9 mouse cellular contexts compared by ENCODE assay signal in the genomic region with DNA sequence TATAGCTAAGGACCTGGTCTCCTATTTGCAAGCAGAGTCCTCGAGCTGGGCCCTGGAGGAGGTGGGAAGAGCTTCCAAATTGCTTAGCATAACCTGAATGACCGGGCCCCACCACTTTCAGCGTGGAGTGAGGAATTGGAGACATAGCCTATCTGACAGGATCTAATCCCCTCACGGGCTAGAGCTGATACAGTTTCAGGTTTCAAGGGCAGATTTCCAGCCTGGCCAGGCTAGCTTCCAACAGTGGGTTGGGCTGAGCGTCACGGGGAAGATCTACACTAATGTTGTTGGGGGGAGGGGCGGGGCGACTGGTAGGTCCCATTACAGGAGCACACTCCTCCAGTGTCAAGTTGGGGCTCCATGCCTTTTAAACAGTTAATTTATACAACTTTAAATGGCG. TPM values are rescaled to one million over a fixed set of nuclear protein-coding genes. Genes with fewer than 3 reads are reported as not detected.
DNase-seq lines count a peak whose midpoint lies in the region; ATAC-seq lines count a peak whose summit lies in the region.
"Had no signal": no experiment of that assay in that cellular context is flagged by ENCODE, and none has a peak within 500 bp of the region (broad histone marks: within the 10 kb centered on the region; RNA-seq: fewer than 3 reads in every experiment).

No protein-coding gene starts in this region.

- H3K27ac ChIP-seq in hindbrain, embryonic 10.5 days, result peak overlapping the region; percentile 31; the same call in 1 of the 2 replicates
- H3K27ac ChIP-seq in hindbrain, embryonic 11.5 days (ENCODE audit: low read depth, low read length), result no peak overlapping the region
- H3K27ac ChIP-seq in heart, embryonic 15.5 days, result peak overlapping the region; percentile 59
- peak overlapping the region; percentile 19; the same call in 1 of the 2 replicates for H3K27ac ChIP-seq in limb, embryonic 15.5 days
- peak overlapping the region; percentile 41; the same call in 1 of the 2 replicates for H3K27ac ChIP-seq in stomach, embryonic 15.5 days

- DNase-seq in hindbrain, embryonic 10.5 days (ENCODE audit: low spot score), result no peak
- no peak for DNase-seq in hindbrain, embryonic 11.5 days (ENCODE audit: low spot score)
- peak; percentile 71 for DNase-seq in cerebellum, adult 8-10 months
- DNase-seq in layer of hippocampus, postnatal 14 days (ENCODE audit: low spot score in 2 of 2), result no peak
- DNase-seq in T-cell, adult 2 months (ENCODE audit: low spot score), result no peak

- no peak for ATAC-seq in hindbrain, embryonic 11.5 days (ENCODE audit: low FRiP score)
- no peak for ATAC-seq in heart, embryonic 15.5 days (replicated peaks; ENCODE audit: insufficient number of reproducible peaks, insufficient read depth, low FRiP score, low read depth)
- no peak for ATAC-seq in limb, embryonic 15.5 days (ENCODE audit: insufficient number of reproducible peaks, low FRiP score, low TSS enrichment, low read depth)
- ATAC-seq in stomach, embryonic 15.5 days (ENCODE audit: insufficient read depth, low FRiP score, low read depth), result no peak

- H3K36me3 ChIP-seq in hindbrain, embryonic 10.5 days, result no peaks in the 10 kb centered on the region
- H3K36me3 ChIP-seq in hindbrain, embryonic 11.5 days (ENCODE audit: control insufficient read depth, insufficient read depth, low read length), result no peaks in the 10 kb centered on the region
- no peaks in the 10 kb centered on the region for H3K36me3 ChIP-seq in heart, embryonic 15.5 days
- H3K36me3 ChIP-seq in limb, embryonic 15.5 days, result no peaks in the 10 kb centered on the region
- no peaks in the 10 kb centered on the region for H3K36me3 ChIP-seq in stomach, embryonic 15.5 days

- H3K4me2 ChIP-seq in hindbrain, embryonic 11.5 days (replicated peaks; ENCODE audit: low read depth, low read length), result no peak overlapping the region
- peak overlapping the region; percentile 21 for H3K4me2 ChIP-seq in heart, embryonic 15.5 days
- peak overlapping the region; percentile 17 for H3K4me2 ChIP-seq in limb, embryonic 15.5 days
- peak overlapping the region; percentile 33; the same call in 1 of the 2 replicates for H3K4me2 ChIP-seq in stomach, embryonic 15.5 days

- H3K4me1 ChIP-seq in hindbrain, embryonic 10.5 days (replicated peaks), result peaks cover 90% of the 10 kb centered on the region
- H3K4me1 ChIP-seq in hindbrain, embryonic 11.5 days (replicated peaks; ENCODE audit: control insufficient read depth, insufficient read depth, low read length), result peaks cover 16% of the 10 kb centered on the region
- H3K4me1 ChIP-seq in heart, embryonic 15.5 days (replicated peaks), result peaks cover 66% of the 10 kb centered on the region
- H3K4me1 ChIP-seq in limb, embryonic 15.5 days, result peaks cover 89% of the 10 kb centered on the region
- H3K4me1 ChIP-seq in stomach, embryonic 15.5 days, result peaks cover 70% of the 10 kb centered on the region

- peaks cover 4% of the 10 kb centered on the region; the same call in 1 of the 2 replicates for H3K27me3 ChIP-seq in hindbrain, embryonic 10.5 days (ENCODE audit: insufficient read depth, poor library complexity, severe bottlenecking)
- H3K27me3 ChIP-seq in hindbrain, embryonic 11.5 days (ENCODE audit: control insufficient read depth, insufficient read depth, low read length), result no peaks in the 10 kb centered on the region
- H3K27me3 ChIP-seq in heart, embryonic 15.5 days, result no peaks in the 10 kb centered on the region
- no peaks in the 10 kb centered on the region for H3K27me3 ChIP-seq in limb, embryonic 15.5 days
- H3K27me3 ChIP-seq in stomach, embryonic 15.5 days (replicated peaks), result no peaks in the 10 kb centered on the region

- 26% methylated on average over 9 of the region's 9 CpGs for WGBS in hindbrain, embryonic 10.5 days
- 29% methylated on average over 9 of the region's 9 CpGs for WGBS in hindbrain, embryonic 11.5 days
- 13% methylated on average over 9 of the region's 9 CpGs for WGBS in heart, embryonic 15.5 days
- WGBS in limb, embryonic 15.5 days, result 7% methylated on average over 9 of the region's 9 CpGs
- WGBS in stomach, embryonic 15.5 days, result 10% methylated on average over 9 of the region's 9 CpGs

- H3K9ac ChIP-seq in hindbrain, embryonic 11.5 days (ENCODE audit: low read depth, low read length), result no peak overlapping the region
- no peak overlapping the region for H3K9ac ChIP-seq in heart, embryonic 15.5 days
- H3K9ac ChIP-seq in limb, embryonic 15.5 days, result no peak overlapping the region
- no peak overlapping the region for H3K9ac ChIP-seq in stomach, embryonic 15.5 days

- H3K4me3 ChIP-seq in hindbrain, embryonic 10.5 days, result peak overlapping the region; percentile 91; the same call in 1 of the 2 replicates
- no peak overlapping the region for H3K4me3 ChIP-seq in hindbrain, embryonic 11.5 days (ENCODE audit: low read depth, low read length)
- H3K4me3 ChIP-seq in heart, embryonic 15.5 days, result no peak overlapping the region
- no peak overlapping the region for H3K4me3 ChIP-seq in limb, embryonic 15.5 days
- no peak overlapping the region for H3K4me3 ChIP-seq in stomach, embryonic 15.5 days (replicated peaks)

- no peaks in the 10 kb centered on the region for H3K9me3 ChIP-seq in hindbrain, embryonic 10.5 days
- H3K9me3 ChIP-seq in hindbrain, embryonic 11.5 days (ENCODE audit: control insufficient read depth, low read length), result no peaks in the 10 kb centered on the region
- H3K9me3 ChIP-seq in heart, embryonic 15.5 days (replicated peaks), result no peaks in the 10 kb centered on the region
- H3K9me3 ChIP-seq in limb, embryonic 15.5 days, result no peaks in the 10 kb centered on the region
- no peaks in the 10 kb centered on the region for H3K9me3 ChIP-seq in stomach, embryonic 15.5 days
- H3K9me3 ChIP-seq: G1E had no signal

RNA-seq across cellular contexts. Expression of gene Pcbp4, which starts 2.4 kb away (rescaled TPM):
- polyA plus RNA-seq in hindbrain, embryonic 10.5 days (2016; fragmentation: Nextera tagmentation; extraction: Ambion mirVana), result 395 and 430 TPM in 2 replicates
- 222 and 249 TPM in 2 replicates for polyA plus RNA-seq in hindbrain, embryonic 11.5 days (2014; fragmentation: Nextera tagmentation; extraction: Ambion mirVana)
- polyA plus RNA-seq in heart, embryonic 15.5 days (2015; fragmentation: Nextera tagmentation; extraction: Ambion mirVana), result 61.8 and 73.2 TPM in 2 replicates
- 83.2 and 91.4 TPM in 2 replicates for polyA plus RNA-seq in limb, embryonic 15.5 days (2015; fragmentation: Nextera tagmentation; extraction: Ambion mirVana)
- 51.8 and 58.9 TPM in 2 replicates for polyA plus RNA-seq in stomach, embryonic 15.5 days (2015; fragmentation: Nextera tagmentation; extraction: Ambion mirVana)
- 100 to 1,000 TPM; 181 to 195 TPM for total RNA-seq in layer of hippocampus, postnatal 14 days (2021)

RNA-seq across cellular contexts. Expression of gene Abhd14a, which starts 3.2 kb away (rescaled TPM):
- polyA plus RNA-seq in hindbrain, embryonic 10.5 days (2016; fragmentation: Nextera tagmentation; extraction: Ambion mirVana), result 39.7 and 41.9 TPM in 2 replicates
- polyA plus RNA-seq in hindbrain, embryonic 11.5 days (2014; fragmentation: Nextera tagmentation; extraction: Ambion mirVana), result 31.2 and 34.7 TPM in 2 replicates
- polyA plus RNA-seq in heart, embryonic 15.5 days (2015; fragmentation: Nextera tagmentation; extraction: Ambion mirVana), result 50.5 and 54.2 TPM in 2 replicates
- polyA plus RNA-seq in limb, embryonic 15.5 days (2015; fragmentation: Nextera tagmentation; extraction: Ambion mirVana), result 75.0 TPM in 2 replicates
- 48.6 and 48.7 TPM in 2 replicates for polyA plus RNA-seq in stomach, embryonic 15.5 days (2015; fragmentation: Nextera tagmentation; extraction: Ambion mirVana)
- total RNA-seq in layer of hippocampus, postnatal 14 days (2021), result 10 to 100 TPM; 40.9 to 41.8 TPM

RNA-seq across cellular contexts. Expression of gene Abhd14b, which starts 3.4 kb away (rescaled TPM):
- polyA plus RNA-seq in hindbrain, embryonic 10.5 days (2016; fragmentation: Nextera tagmentation; extraction: Ambion mirVana), result 5.7 and 6.0 TPM in 2 replicates
- 4.2 and 6.0 TPM in 2 replicates for polyA plus RNA-seq in hindbrain, embryonic 11.5 days (2014; fragmentation: Nextera tagmentation; extraction: Ambion mirVana)
- polyA plus RNA-seq in heart, embryonic 15.5 days (2015; fragmentation: Nextera tagmentation; extraction: Ambion mirVana), result 7.0 and 11.0 TPM in 2 replicates
- 38.9 and 40.8 TPM in 2 replicates for polyA plus RNA-seq in limb, embryonic 15.5 days (2015; fragmentation: Nextera tagmentation; extraction: Ambion mirVana)
- 26.2 and 26.9 TPM in 2 replicates for polyA plus RNA-seq in stomach, embryonic 15.5 days (2015; fragmentation: Nextera tagmentation; extraction: Ambion mirVana)
- total RNA-seq in layer of hippocampus, postnatal 14 days (2021), result 10 to 100 TPM in 1 of 2 experiments, 1 to 10 TPM in 1; 9.6 to 12.4 TPM

RNA-seq across cellular contexts. Expression of gene Acy1, which starts 12.5 kb away (rescaled TPM):
- 36.7 and 37.0 TPM in 2 replicates for polyA plus RNA-seq in hindbrain, embryonic 10.5 days (2016; fragmentation: Nextera tagmentation; extraction: Ambion mirVana)
- polyA plus RNA-seq in hindbrain, embryonic 11.5 days (2014; fragmentation: Nextera tagmentation; extraction: Ambion mirVana), result 26.4 and 30.3 TPM in 2 replicates
- 25.1 and 28.6 TPM in 2 replicates for polyA plus RNA-seq in heart, embryonic 15.5 days (2015; fragmentation: Nextera tagmentation; extraction: Ambion mirVana)
- 42.2 and 48.6 TPM in 2 replicates for polyA plus RNA-seq in limb, embryonic 15.5 days (2015; fragmentation: Nextera tagmentation; extraction: Ambion mirVana)
- 37.9 and 50.7 TPM in 2 replicates for polyA plus RNA-seq in stomach, embryonic 15.5 days (2015; fragmentation: Nextera tagmentation; extraction: Ambion mirVana)
- total RNA-seq in layer of hippocampus, postnatal 14 days (2021), result 10 to 100 TPM; 10.3 to 11.5 TPM

RNA-seq across cellular contexts. Expression of gene Gpr62, which starts 15.1 kb away (rescaled TPM):
- polyA plus RNA-seq in hindbrain, embryonic 10.5 days (2016; fragmentation: Nextera tagmentation; extraction: Ambion mirVana), result 0.10 and 0.17 TPM in 2 replicates
- polyA plus RNA-seq in hindbrain, embryonic 11.5 days (2014; fragmentation: Nextera tagmentation; extraction: Ambion mirVana), result 0.22 and 0.29 TPM in 2 replicates
- polyA plus RNA-seq in heart, embryonic 15.5 days (2015; fragmentation: Nextera tagmentation; extraction: Ambion mirVana), result 0.10 and 0.14 TPM in 2 replicates
- polyA plus RNA-seq in limb, embryonic 15.5 days (2015; fragmentation: Nextera tagmentation; extraction: Ambion mirVana), result 0.37 and 0.55 TPM in 2 replicates
- polyA plus RNA-seq in stomach, embryonic 15.5 days (2015; fragmentation: Nextera tagmentation; extraction: Ambion mirVana), result 0.19 and 0.42 TPM in 2 replicates
- 1 to 10 TPM; 7.1 to 7.4 TPM for total RNA-seq in layer of hippocampus, postnatal 14 days (2021)
- total RNA-seq: G1E had no signal
- polyA plus RNA-seq: G1E had no signal
